In the genomic region with DNA sequence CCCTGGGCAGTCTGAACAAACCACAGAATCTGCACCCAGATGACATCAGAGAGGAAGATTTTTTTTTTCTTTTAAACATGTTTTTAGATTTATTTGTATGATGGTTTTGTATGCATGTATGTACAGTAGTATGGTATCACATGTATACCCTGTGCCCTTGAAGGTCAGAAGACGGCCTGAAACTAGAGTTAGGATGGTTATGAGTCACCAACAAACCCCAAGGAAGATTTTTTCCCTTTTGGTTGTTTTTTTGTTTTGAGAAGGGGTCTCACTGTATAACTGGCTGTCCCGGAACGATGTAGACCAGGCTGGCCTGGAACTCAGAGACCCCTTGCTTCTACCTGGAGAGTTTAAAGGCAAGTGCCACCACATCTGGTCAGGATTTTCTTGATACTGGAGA, we compare ENCODE assay signal across 8 mouse cellular contexts. TPM values are rescaled to one million over a fixed set of nuclear protein-coding genes. Genes with fewer than 3 reads are reported as not detected.
A peak's percentile ranks its signal among the peaks of the same experiment; 100 is the strongest.
DNase-seq lines count a peak whose midpoint lies in the region; ATAC-seq and TF ChIP-seq lines count a peak whose summit lies in the region.

No protein-coding gene starts in this region.

- peak overlapping the region; percentile 91; the same call in 1 of the 2 replicates for H3K4me3 ChIP-seq in forebrain, embryonic 10.5 days
- no peak overlapping the region for H3K4me3 ChIP-seq in forebrain, embryonic 16.5 days (replicated peaks; ENCODE audit: low read length)
- no peak overlapping the region; the same call in 1 of the 2 replicates for H3K4me3 ChIP-seq in lung, embryonic 16.5 days (ENCODE audit: low read length)
- H3K4me3 ChIP-seq in hindbrain, postnatal 0 days (ENCODE audit: low read length), result no peak overlapping the region
- H3K4me3 ChIP-seq in neural tube, embryonic 14.5 days (ENCODE audit: low read depth, low read length), result no peak overlapping the region

- H3K27me3 ChIP-seq in forebrain, embryonic 10.5 days (ENCODE audit: poor library complexity, severe bottlenecking), result no peaks in the 10 kb centered on the region
- H3K27me3 ChIP-seq in forebrain, embryonic 16.5 days (replicated peaks; ENCODE audit: control insufficient read depth, insufficient read depth, low read length), result no peaks in the 10 kb centered on the region
- no peaks in the 10 kb centered on the region for H3K27me3 ChIP-seq in lung, embryonic 16.5 days (ENCODE audit: control insufficient read depth, insufficient read depth, low read depth, low read length)
- no peaks in the 10 kb centered on the region for H3K27me3 ChIP-seq in hindbrain, postnatal 0 days (ENCODE audit: insufficient read depth, low read length)
- no peaks in the 10 kb centered on the region for H3K27me3 ChIP-seq in neural tube, embryonic 14.5 days (ENCODE audit: control insufficient read depth, insufficient read depth, low read length)

- no peaks in the 10 kb centered on the region for H3K9me3 ChIP-seq in forebrain, embryonic 10.5 days
- no peaks in the 10 kb centered on the region for H3K9me3 ChIP-seq in forebrain, embryonic 16.5 days (ENCODE audit: control insufficient read depth, low read length)
- no peaks in the 10 kb centered on the region for H3K9me3 ChIP-seq in lung, embryonic 16.5 days (ENCODE audit: control insufficient read depth, low read length)
- no peaks in the 10 kb centered on the region for H3K9me3 ChIP-seq in hindbrain, postnatal 0 days (ENCODE audit: low read length)
- no peaks in the 10 kb centered on the region for H3K9me3 ChIP-seq in neural tube, embryonic 14.5 days (ENCODE audit: control insufficient read depth, low read length)

- H3K9ac ChIP-seq in forebrain, embryonic 16.5 days (replicated peaks; ENCODE audit: low read depth, low read length), result no peak overlapping the region
- H3K9ac ChIP-seq in lung, embryonic 16.5 days (ENCODE audit: low read length), result peak overlapping the region; percentile 88
- H3K9ac ChIP-seq in hindbrain, postnatal 0 days (replicated peaks; ENCODE audit: low read length), result 0 out of 2 replicates have a peak overlapping the region, but pooled peaks have one; percentile 91
- no peak overlapping the region for H3K9ac ChIP-seq in neural tube, embryonic 14.5 days (replicated peaks; ENCODE audit: low read depth, low read length)

- no peak for TF ChIP-seq CTCF in hindbrain, postnatal 0 days (IDR thresholded peaks at IDR 0.05; ENCODE audit: low read depth)

- H3K4me1 ChIP-seq in forebrain, embryonic 10.5 days, result peaks cover 31% of the 10 kb centered on the region
- H3K4me1 ChIP-seq in forebrain, embryonic 16.5 days (replicated peaks; ENCODE audit: control insufficient read depth, insufficient read depth, low read length), result peaks cover 28% of the 10 kb centered on the region
- peaks cover 36% of the 10 kb centered on the region for H3K4me1 ChIP-seq in lung, embryonic 16.5 days (replicated peaks; ENCODE audit: control insufficient read depth, insufficient read depth, low read length)
- H3K4me1 ChIP-seq in hindbrain, postnatal 0 days (ENCODE audit: insufficient read depth, low read length), result peaks cover 16% of the 10 kb centered on the region
- peaks cover 25% of the 10 kb centered on the region for H3K4me1 ChIP-seq in neural tube, embryonic 14.5 days (ENCODE audit: control insufficient read depth, insufficient read depth, low read length)

- peak overlapping the region; percentile 92 for H3K27ac ChIP-seq in forebrain, embryonic 10.5 days
- H3K27ac ChIP-seq in forebrain, embryonic 16.5 days (ENCODE audit: low read length), result no peak overlapping the region
- H3K27ac ChIP-seq in lung, embryonic 16.5 days (ENCODE audit: low read length), result peak overlapping the region; percentile 88; the same call in 1 of the 2 replicates
- H3K27ac ChIP-seq in hindbrain, postnatal 0 days, result no peak overlapping the region
- H3K27ac ChIP-seq in neural tube, embryonic 14.5 days (ENCODE audit: low read depth, low read length), result no peak overlapping the region

- ATAC-seq in forebrain, embryonic 16.5 days, result no peak
- ATAC-seq in lung, embryonic 16.5 days (ENCODE audit: low read depth), result no peak
- no peak for ATAC-seq in hindbrain, postnatal 0 days
- no peak for ATAC-seq in neural tube, embryonic 14.5 days (ENCODE audit: low read depth)

- 0 out of 2 replicates have a peak, but pooled peaks cover 5% of the 10 kb centered on the region for H3K36me3 ChIP-seq in forebrain, embryonic 10.5 days (replicated peaks)
- no peaks in the 10 kb centered on the region for H3K36me3 ChIP-seq in forebrain, embryonic 16.5 days (ENCODE audit: control insufficient read depth, insufficient read depth)
- H3K36me3 ChIP-seq in lung, embryonic 16.5 days (ENCODE audit: control insufficient read depth, insufficient read depth, low read length), result no peaks in the 10 kb centered on the region
- H3K36me3 ChIP-seq in hindbrain, postnatal 0 days (ENCODE audit: insufficient read depth, low read length), result no peaks in the 10 kb centered on the region
- H3K36me3 ChIP-seq in neural tube, embryonic 14.5 days (ENCODE audit: control insufficient read depth, insufficient read depth, low read length), result no peaks in the 10 kb centered on the region

- H3K4me2 ChIP-seq in forebrain, embryonic 16.5 days (ENCODE audit: low read length), result no peak overlapping the region
- peak overlapping the region; percentile 67 for H3K4me2 ChIP-seq in lung, embryonic 16.5 days (ENCODE audit: low read depth, low read length)
- H3K4me2 ChIP-seq in hindbrain, postnatal 0 days (ENCODE audit: low read depth, low read length), result no peak overlapping the region
- peak overlapping the region; percentile 71; the same call in 1 of the 2 replicates for H3K4me2 ChIP-seq in neural tube, embryonic 14.5 days (ENCODE audit: low read depth, low read length)

- DNase-seq in forebrain, embryonic 10.5 days (ENCODE audit: extremely low spot score, low spot score), result no peak
- no peak for DNase-seq in lung, postnatal 36 days
- no peak for DNase-seq in hindbrain, postnatal 0 days (ENCODE audit: low spot score)
- DNase-seq in left cerebral cortex, postnatal 36 days (ENCODE audit: low spot score in 2 of 2), result no peak
- DNase-seq in Muller cell, postnatal 12 days (ENCODE audit: inconsistent ontology term), result no peak

- intact Hi-C loops in left cerebral cortex, postnatal 36 days (cut with DNase I), result no loop called here

- 87% methylated on average over 3 of the region's 3 CpGs for WGBS in forebrain, embryonic 10.5 days
- WGBS in forebrain, embryonic 16.5 days, result 90% methylated on average over 3 of the region's 3 CpGs
- 92% methylated on average over 3 of the region's 3 CpGs for WGBS in lung, embryonic 16.5 days
- 94% methylated on average over 3 of the region's 3 CpGs for WGBS in hindbrain, postnatal 0 days
- 95% methylated on average over 3 of the region's 3 CpGs for WGBS in neural tube, embryonic 14.5 days

RNA-seq across cellular contexts. Expression of gene Ptpn1, which starts 0.9 kb away (rescaled TPM):
- polyA plus RNA-seq in forebrain, embryonic 10.5 days (2016; fragmentation: Nextera tagmentation; extraction: Ambion mirVana), result 66.0 and 66.4 TPM in 2 replicates
- polyA plus RNA-seq in forebrain, embryonic 16.5 days (2015; fragmentation: Nextera tagmentation; extraction: Ambion mirVana), result 87.3 and 97.1 TPM in 2 replicates
- polyA plus RNA-seq in lung, embryonic 16.5 days (2015; fragmentation: Nextera tagmentation; extraction: Ambion mirVana), result 56.3 and 73.3 TPM in 2 replicates
- 35.7 and 39.2 TPM in 2 replicates for total RNA-seq in hindbrain, postnatal 0 days (2014; rRNA removed)
- polyA plus RNA-seq in hindbrain, postnatal 0 days (2015; fragmentation: Nextera tagmentation; extraction: Ambion mirVana), result 60.0 and 60.1 TPM in 2 replicates
- 57.9 and 77.8 TPM in 2 replicates for polyA plus RNA-seq in neural tube, embryonic 14.5 days (2014; fragmentation: Nextera tagmentation; extraction: Ambion mirVana)
- 10 to 100 TPM; 50.7 to 55.3 TPM for total RNA-seq in left cerebral cortex, postnatal 36 days (2021)

Comparison
In these comparisons a context has a peak if more than half of its experiments do, and no peak if none do; other contexts are left out.
1. H3K27ac ChIP-seq: peak in forebrain, embryonic 10.5 days (single experiment) and lung, embryonic 16.5 days (single experiment); none in forebrain, embryonic 16.5 days (single experiment), hindbrain, postnatal 0 days (single experiment) and neural tube, embryonic 14.5 days (single experiment).
2. H3K4me2 ChIP-seq: peak in lung, embryonic 16.5 days (single experiment) and neural tube, embryonic 14.5 days (single experiment); none in forebrain, embryonic 16.5 days (single experiment) and hindbrain, postnatal 0 days (single experiment).
3. H3K9ac ChIP-seq: peak in lung, embryonic 16.5 days (single experiment) and hindbrain, postnatal 0 days (single experiment); none in forebrain, embryonic 16.5 days (single experiment) and neural tube, embryonic 14.5 days (single experiment).